Mouse (Mus musculus) embryo, embryonic 11 days (tissue): ENCODE results near the gene Spesp1.
A peak's percentile ranks its signal among the peaks of the same experiment; 100 is the strongest.

Source experiments
- DNase-seq: peaks from one replicate; pipeline ENCODE4 v3.0.0-alpha.2; 2015

Gene Spesp1

DNA sequence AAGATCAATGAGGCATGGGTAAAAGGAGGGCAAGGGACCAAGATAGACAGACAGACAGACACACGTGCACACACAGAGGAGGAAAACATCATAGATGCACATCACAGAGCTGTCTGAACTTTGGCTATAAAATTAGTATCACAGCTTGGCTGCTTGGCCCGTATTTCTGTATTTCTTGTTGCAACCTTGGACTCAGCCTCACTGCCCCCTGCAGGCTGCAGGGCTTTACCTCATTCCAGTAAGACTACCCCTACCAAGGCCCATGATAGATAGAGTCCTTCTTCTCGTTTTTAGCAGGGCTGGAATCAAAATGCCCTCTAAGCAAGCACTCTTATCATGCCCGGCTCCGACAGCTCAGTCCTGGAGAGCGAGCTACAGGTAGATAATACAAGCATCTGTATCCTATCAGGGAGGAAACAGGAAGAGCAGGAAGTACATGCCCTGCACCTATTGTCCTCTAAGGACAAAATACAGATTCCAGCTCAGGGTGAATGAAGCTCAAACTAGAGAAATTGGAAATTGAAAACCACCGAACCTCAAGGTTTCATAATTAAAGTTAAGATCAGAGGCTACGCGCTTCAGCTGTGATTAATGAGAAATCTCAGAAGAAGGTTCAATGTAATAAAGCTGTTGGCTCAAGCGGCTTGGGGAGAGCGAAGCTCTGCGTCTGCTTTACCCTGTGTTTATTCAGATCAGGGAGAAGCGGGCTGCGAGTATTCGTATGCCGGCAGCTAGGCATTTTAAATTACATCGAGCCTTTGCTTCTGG is 36.2 kb downstream of the Spesp1 start:
- peak; percentile 48 for DNase-seq

DNA sequence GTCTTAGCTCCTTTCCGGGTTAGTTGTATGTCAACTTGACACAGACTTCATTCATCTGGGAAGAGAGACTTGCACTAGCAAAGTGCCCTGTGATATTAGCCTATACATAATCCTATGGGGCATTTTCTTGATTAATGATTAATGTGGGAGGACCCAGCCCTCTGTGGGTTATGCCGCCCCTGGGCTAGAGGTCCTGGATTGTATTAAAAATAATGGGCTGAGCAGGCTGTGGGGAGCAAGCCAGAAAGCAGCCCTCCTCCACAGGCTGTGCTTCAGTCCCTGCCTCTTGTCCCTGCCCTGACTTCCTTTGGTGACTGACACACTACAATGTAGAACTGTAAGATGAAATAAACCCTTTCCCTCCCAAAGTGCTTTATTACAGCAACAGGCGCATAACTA is 37.4 kb downstream of the Spesp1 start:
- DNase-seq: no peak

GRCm38 (mm10) chr9:62243991-62244611 is 37.9 kb downstream of the Spesp1 start:
- DNase-seq: peak; percentile 93

DNA sequence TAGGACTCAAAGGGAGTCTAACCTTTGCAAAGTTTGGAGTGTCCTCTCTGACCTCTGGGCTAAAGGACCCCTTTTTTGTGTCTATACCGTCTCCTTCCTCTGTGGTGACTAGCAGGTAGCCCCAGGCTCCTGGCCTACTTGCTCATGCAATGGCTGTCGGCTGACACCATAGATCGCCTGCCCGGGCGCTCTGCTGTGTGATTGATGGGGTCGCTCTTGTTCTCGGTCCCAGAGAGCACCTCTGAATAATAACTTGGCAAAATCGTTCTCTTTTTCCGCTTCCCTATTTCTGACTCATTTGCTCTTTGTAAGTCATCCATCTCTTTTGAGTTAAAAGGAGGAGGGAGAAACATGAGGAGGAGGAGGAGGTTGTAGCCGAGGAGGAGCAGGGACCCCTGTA is 42.0 kb downstream of the Spesp1 start:
- DNase-seq: no peak

DNA sequence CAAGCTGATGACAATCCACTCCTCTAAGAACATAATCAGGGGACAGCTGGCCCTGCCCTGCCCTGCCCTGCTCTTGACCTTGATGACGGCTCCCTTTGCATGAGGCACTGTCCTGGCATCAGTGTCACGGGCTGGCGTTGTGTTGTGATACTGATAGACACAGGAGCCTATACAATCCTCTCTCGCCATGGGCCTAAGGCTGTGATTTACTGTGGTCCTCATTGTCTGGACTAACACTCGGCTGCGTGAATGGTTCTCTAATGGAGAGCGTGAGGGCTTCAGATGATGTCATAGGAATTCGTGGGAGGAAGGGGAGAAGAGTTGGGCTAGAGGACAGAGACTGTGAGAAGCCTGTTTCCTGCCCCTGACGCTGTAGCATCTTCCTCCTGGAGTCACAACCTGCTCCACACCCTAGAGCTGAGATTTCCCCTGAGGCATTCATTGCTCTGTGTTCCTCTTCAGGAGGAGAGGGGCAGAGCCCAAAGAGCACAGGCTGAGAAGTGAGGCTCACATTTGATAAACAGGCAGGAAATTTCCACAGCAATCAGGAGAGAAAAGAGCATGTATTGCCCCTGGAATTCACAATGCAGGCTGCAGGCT is 44.5 kb downstream of the Spesp1 start:
- DNase-seq: no peak

GRCm38 (mm10) chr9:62235501-62235900 is 46.5 kb downstream of the Spesp1 start:
- DNase-seq: no peak

- DNase-seq: no peak
Observed at GRCm38 (mm10) chr9:62232649-62233048, 49.4 kb downstream of the Spesp1 start.

GRCm38 (mm10) chr9:62231046-62231445 is 51.0 kb downstream of the Spesp1 start:
- DNase-seq: no peak

DNA sequence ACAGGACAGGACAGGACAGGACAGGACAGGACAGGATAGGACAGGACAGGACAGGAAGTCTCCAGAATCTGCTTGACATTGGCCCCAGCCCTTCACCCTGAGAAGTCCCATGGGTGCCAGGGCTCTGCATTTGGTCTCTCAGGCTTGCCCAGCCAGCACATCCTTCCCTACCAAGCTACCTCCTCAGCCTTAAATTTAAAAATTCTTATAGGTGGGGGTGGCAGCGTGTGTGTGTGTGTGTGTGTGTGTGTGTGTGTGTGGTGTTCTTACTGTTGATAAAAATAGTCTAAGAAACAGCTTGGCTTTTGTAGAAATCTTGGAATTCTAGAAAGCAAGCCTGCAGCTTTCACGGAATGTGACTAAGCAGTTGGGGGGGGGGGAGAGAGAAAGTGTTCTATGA is 52.0 kb downstream of the Spesp1 start:
- no peak for DNase-seq

GRCm38 (mm10) chr9:62222481-62222880 is 59.5 kb downstream of the Spesp1 start:
- peak; percentile 63 for DNase-seq

DNA sequence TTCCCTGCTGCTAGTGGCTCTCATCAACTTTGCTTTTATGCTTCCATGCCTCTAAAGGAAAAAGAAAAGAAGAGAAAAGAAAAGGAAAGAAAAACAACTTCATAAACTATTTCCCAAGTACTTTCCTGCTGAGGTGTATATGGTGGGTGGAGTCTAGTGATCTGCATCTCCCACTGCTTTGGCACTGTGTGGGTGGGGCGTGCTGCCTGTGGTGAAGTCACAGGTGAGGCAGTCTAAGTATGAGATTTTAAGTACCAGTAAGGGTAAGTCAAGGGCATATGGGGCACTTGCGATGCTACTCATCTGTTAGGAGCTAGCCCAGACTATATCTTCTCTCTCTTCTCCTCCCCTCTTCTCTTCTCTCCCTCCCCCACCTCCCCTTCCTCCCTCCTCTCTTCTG is 60.0 kb downstream of the Spesp1 start:
- DNase-seq: no peak
